26 mouse cellular contexts compared by ENCODE assay signal in the genomic region with DNA sequence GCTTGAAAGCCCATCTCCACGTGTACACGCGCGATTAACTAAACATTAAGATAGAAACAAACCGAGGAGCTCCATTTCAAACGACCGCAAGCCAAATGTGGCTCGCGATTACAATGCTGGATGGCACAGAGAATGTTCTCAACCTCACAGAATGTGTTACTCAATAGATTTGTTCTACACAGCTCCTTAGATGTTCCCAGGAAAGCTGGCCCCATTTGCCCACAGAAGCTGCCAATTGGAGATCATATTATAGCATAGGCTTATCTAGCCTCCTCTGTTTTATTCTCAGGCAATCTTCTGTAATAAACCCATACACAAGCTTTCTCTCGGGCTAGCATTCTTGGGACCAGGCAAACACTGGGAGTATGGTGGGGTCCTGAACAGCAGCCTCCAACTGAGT.
A peak's percentile ranks its signal among the peaks of the same experiment; 100 is the strongest.
DNase-seq lines count a peak whose midpoint lies in the region; ATAC-seq and TF ChIP-seq lines count a peak whose summit lies in the region.
"Had no signal": no experiment of that assay in that cellular context is flagged by ENCODE, and none has a peak within 500 bp of the region (broad histone marks: within the 10 kb centered on the region; RNA-seq: fewer than 3 reads in every experiment).

No protein-coding gene starts in this region.

- ATAC-seq in heart, embryonic 12.5 days (ENCODE audit: insufficient number of reproducible peaks, low FRiP score): no peak
- ATAC-seq in liver, postnatal 0 days: no peak
- ATAC-seq: forebrain, embryonic 14.5 days; forebrain, postnatal 0 days; hindbrain, embryonic 16.5 days; Patski had no signal

- H3K79me2 ChIP-seq in liver, adult 2 months (ENCODE audit: control insufficient read depth, insufficient read depth, low read length): no peaks in the 10 kb centered on the region

- peaks cover 6% of the 10 kb centered on the region for H3K4me1 ChIP-seq in heart, embryonic 12.5 days (replicated peaks)
- H3K4me1 ChIP-seq in liver, adult 2 months (ENCODE audit: control insufficient read depth, insufficient read depth, low read length): peaks cover 7% of the 10 kb centered on the region
- H3K4me1 ChIP-seq in liver, postnatal 0 days (ENCODE audit: insufficient read depth): no peaks in the 10 kb centered on the region; the same call in 1 of the 2 replicates
- no peaks in the 10 kb centered on the region for H3K4me1 ChIP-seq in forebrain, embryonic 10.5 days
- H3K4me1 ChIP-seq: heart, embryonic 15.5 days had no signal

- H3K27ac ChIP-seq in heart, embryonic 12.5 days (ENCODE audit: poor library complexity, severe bottlenecking): no peak overlapping the region
- H3K27ac ChIP-seq in liver, adult 2 months (replicated peaks; ENCODE audit: insufficient read depth, low read depth, low read length): no peak overlapping the region
- H3K27ac ChIP-seq in liver, postnatal 0 days (ENCODE audit: low read depth): no peak overlapping the region
- no peak overlapping the region for H3K27ac ChIP-seq in forebrain, embryonic 10.5 days
- H3K27ac ChIP-seq: heart, embryonic 15.5 days; hindbrain, embryonic 13.5 days had no signal

- no peaks in the 10 kb centered on the region for H3K9me3 ChIP-seq in heart, embryonic 12.5 days (replicated peaks)
- H3K9me3 ChIP-seq in liver, postnatal 0 days (ENCODE audit: low read length): no peaks in the 10 kb centered on the region
- H3K9me3 ChIP-seq in forebrain, embryonic 10.5 days: no peaks in the 10 kb centered on the region
- H3K9me3 ChIP-seq: heart, embryonic 15.5 days; hindbrain, embryonic 10.5 days; hindbrain, embryonic 13.5 days had no signal

- TF ChIP-seq POLR2A in liver, adult 2 months (IDR thresholded peaks at IDR 0.05; ENCODE audit: extremely low read depth, insufficient read depth, low read length): no peak

- peaks cover 38% of the 10 kb centered on the region for H3K27me3 ChIP-seq in heart, embryonic 12.5 days (replicated peaks)
- no peaks in the 10 kb centered on the region for H3K27me3 ChIP-seq in liver, adult 2 months (ENCODE audit: control insufficient read depth, insufficient read depth, low read length)
- no peaks in the 10 kb centered on the region for H3K27me3 ChIP-seq in liver, postnatal 0 days (ENCODE audit: insufficient read depth, low read length)
- peaks cover 39% of the 10 kb centered on the region for H3K27me3 ChIP-seq in forebrain, embryonic 10.5 days (ENCODE audit: poor library complexity, severe bottlenecking)
- H3K27me3 ChIP-seq: CH12.LX; hindbrain, embryonic 13.5 days; Patski had no signal

- no peak overlapping the region for H3K9ac ChIP-seq in heart, embryonic 12.5 days
- no peak overlapping the region for H3K9ac ChIP-seq in liver, adult 2 months (ENCODE audit: low read depth, low read length)
- H3K9ac ChIP-seq in liver, postnatal 0 days (replicated peaks): no peak overlapping the region
- H3K9ac ChIP-seq: forebrain, postnatal 0 days; heart, embryonic 15.5 days; hindbrain, embryonic 13.5 days had no signal

- no peak overlapping the region for H3K4me2 ChIP-seq in heart, embryonic 12.5 days
- H3K4me2 ChIP-seq in liver, postnatal 0 days (ENCODE audit: low read depth, low read length): no peak overlapping the region
- H3K4me2 ChIP-seq: heart, embryonic 11.5 days; heart, embryonic 15.5 days; hindbrain, embryonic 13.5 days had no signal

- TF ChIP-seq CTCF in liver, adult 2 months (IDR thresholded peaks at IDR 0.05; ENCODE audit: low read depth, low read length): no peak
- no peak for TF ChIP-seq CTCF in liver, postnatal 0 days (IDR thresholded peaks at IDR 0.05; ENCODE audit: low read depth)

- DNase-seq in heart, adult 11 months: peak; percentile 27
- peak; percentile 41 for DNase-seq in liver, adult 2 months (ENCODE audit: extremely low read depth, low read depth, low spot score)
- DNase-seq in liver, postnatal 0 days: no peak
- DNase-seq in layer of hippocampus, postnatal 36 days: peak; percentile 38
- no peak for DNase-seq in forebrain, embryonic 10.5 days (ENCODE audit: extremely low spot score, low spot score)
- DNase-seq: adrenal gland, postnatal 10 days; adrenal gland, postnatal 36 days; B cell, adult 2 months; cerebellum, adult 18-20 months; cerebellum, adult 9-10 months; cerebellum, postnatal 14 days; forebrain, postnatal 0 days; gastrocnemius, postnatal 10 days; gastrocnemius, postnatal 36 days; heart, postnatal 10 days; heart, postnatal 36 days had no signal

- no peaks in the 10 kb centered on the region for H3K36me3 ChIP-seq in heart, embryonic 12.5 days
- no peaks in the 10 kb centered on the region for H3K36me3 ChIP-seq in liver, adult 2 months (ENCODE audit: control insufficient read depth, insufficient read depth, low read length)
- no peaks in the 10 kb centered on the region for H3K36me3 ChIP-seq in liver, postnatal 0 days (replicated peaks; ENCODE audit: insufficient read depth, low read length)
- no peaks in the 10 kb centered on the region for H3K36me3 ChIP-seq in forebrain, embryonic 10.5 days (replicated peaks)
- H3K36me3 ChIP-seq: G1E; heart, embryonic 15.5 days; hindbrain, embryonic 10.5 days; hindbrain, embryonic 13.5 days had no signal

- WGBS in heart, embryonic 12.5 days: 84% methylated on average over 10 of the region's 10 CpGs
- WGBS in liver, adult 2 months: 74% methylated on average over 10 of the region's 10 CpGs
- 68% methylated on average over 10 of the region's 10 CpGs for WGBS in liver, postnatal 0 days (ENCODE audit: insufficient replicate concordance)
- 95% methylated on average over 10 of the region's 10 CpGs for WGBS in forebrain, embryonic 10.5 days

- no peak overlapping the region for H3K4me3 ChIP-seq in heart, embryonic 12.5 days
- no peak overlapping the region for H3K4me3 ChIP-seq in liver, adult 2 months (ENCODE audit: insufficient read depth, low read depth, low read length)
- no peak overlapping the region for H3K4me3 ChIP-seq in liver, postnatal 0 days (ENCODE audit: low read depth, low read length)
- H3K4me3 ChIP-seq in forebrain, embryonic 10.5 days: no peak overlapping the region
- H3K4me3 ChIP-seq: heart, embryonic 15.5 days; hindbrain, embryonic 10.5 days; hindbrain, embryonic 13.5 days had no signal

- no peak for TF ChIP-seq EP300 in liver, postnatal 0 days (IDR thresholded peaks at IDR 0.05; ENCODE audit: low read depth)

Comparison
In these comparisons a context has a peak if more than half of its experiments do, and no peak if none do; other contexts are left out.
1. DNase-seq: peak in heart, adult 11 months (single experiment), liver, adult 2 months (single experiment) and layer of hippocampus, postnatal 36 days (2 of 2); none in liver, postnatal 0 days (single experiment) and forebrain, embryonic 10.5 days (single experiment).